Mouse (Mus musculus) mouse embryonic stem cell (cell line): ENCODE measurements around the gene Borcs5.

Source experiments
- in situ Hi-C, 2 experiments: fragments of 300-500 bp; cut with MboI; formaldehyde crosslinking; loops; 1 replicate in 1 of 2; 3 replicates in 1 of 2; pipeline ENCODE4 v1.14.3; 2019 to 2020; ENCODE audit warnings: low sequenced_read_pairs in 2 of 2, low pct_unique_long_range_greater_than_20kb in 1 of 2, mixed read lengths in 1 of 2; ENCODE audit not compliant: unreplicated experiment in 1 of 2

Borcs5 gene

GRCm38 (mm10) chr6:134620846-134621551 lies 18.3 kb upstream of the Borcs5 start:
- in situ Hi-C loops = loop anchor here (25.0 kb wide), 2 partner anchors 359 to 659 kb away; no protein-coding TSS in a partner anchor

GRCm38 (mm10) chr6:134621552-134621949 lies 17.8 kb upstream of the Borcs5 start:
- in situ Hi-C loops = loop anchor here (25.0 kb wide), 2 partner anchors 359 to 659 kb away; no protein-coding TSS in a partner anchor

- in situ Hi-C loops = no loop called here
These were observed 13.9 kb upstream of the Borcs5 start for GRCm38 (mm10) chr6:134625431-134625830.

- in situ Hi-C loops = no loop called here
These were observed 12.7 kb upstream of the Borcs5 start for GRCm38 (mm10) chr6:134626564-134626963.

GRCm38 (mm10) chr6:134630447-134630846 lies 8.9 kb upstream of the Borcs5 start:
- in situ Hi-C loops = no loop called here

- in situ Hi-C loops = no loop called here
These were observed 7.2 kb upstream of the Borcs5 start, which contains the start of gene Mansc1 for GRCm38 (mm10) chr6:134631947-134632687. Mansc1 (minus strand) TSS chr6:134632488.

- in situ Hi-C loops = no loop called here
These were observed 6.6 kb upstream of the Borcs5 start for GRCm38 (mm10) chr6:134632756-134633155.

GRCm38 (mm10) chr6:134633553-134633952 lies 5.8 kb upstream of the Borcs5 start:
- in situ Hi-C loops = no loop called here

- in situ Hi-C loops = no loop called here
These were observed 2.8 kb upstream of the Borcs5 start for GRCm38 (mm10) chr6:134636476-134636875.

GRCm38 (mm10) chr6:134639900-134640299 lies 590 bp downstream of the Borcs5 start:
- in situ Hi-C loops = no loop called here

GRCm38 (mm10) chr6:134640485-134641475 lies 1.5 kb downstream of the Borcs5 start:
- in situ Hi-C loops = no loop called here

GRCm38 (mm10) chr6:134641738-134642446 lies 2.6 kb downstream of the Borcs5 start:
- in situ Hi-C loops = no loop called here

- in situ Hi-C loops = no loop called here
These were observed 4.0 kb downstream of the Borcs5 start for GRCm38 (mm10) chr6:134643296-134643695.

- in situ Hi-C loops = loop anchor here in 1 of 2 experiments (5.0 kb wide), 1 partner anchor 175 kb away; no protein-coding TSS in a partner anchor
These were observed 7.5 kb downstream of the Borcs5 start for GRCm38 (mm10) chr6:134646835-134647234.

- in situ Hi-C loops = loop anchor here in 1 of 2 experiments (5.0 kb wide), 1 partner anchor 175 kb away; no protein-coding TSS in a partner anchor
These were observed 8.3 kb downstream of the Borcs5 start for GRCm38 (mm10) chr6:134647621-134648020.

- in situ Hi-C loops = loop anchor here in 1 of 2 experiments (5.0 kb wide), 1 partner anchor 174 kb away; no protein-coding TSS in a partner anchor
These were observed 9.0 kb downstream of the Borcs5 start for GRCm38 (mm10) chr6:134648356-134648755.

- in situ Hi-C loops = loop anchor here in 1 of 2 experiments (10.0 kb wide), 1 partner anchor 168 kb away; no protein-coding TSS in a partner anchor
These were observed 17.2 kb downstream of the Borcs5 start for GRCm38 (mm10) chr6:134656527-134656926.
